Mouse (Mus musculus) megakaryocyte, embryonic 14.5 days (primary cell): ENCODE results near the gene Mfap5.

Experiments
- FLI1 ChIP-seq: IDR thresholded peaks from 2 replicates; pipeline ENCODE4 v1.6.1; 2012; ENCODE audit warnings: low read length, inconsistent platforms, mixed read lengths
- GATA1 ChIP-seq: IDR thresholded peaks from 3 replicates; pipeline ENCODE4 v1.6.1; 2012; ENCODE audit warnings: mixed read lengths, low read length, inconsistent platforms, borderline replicate concordance

GRCm38 (mm10) chr6:122577030-122577429, 71.4 kb downstream of the Mfap5 start:
- no peak for TF ChIP-seq FLI1
- no peak for TF ChIP-seq GATA1
